Mouse (Mus musculus) CH12.LX (cell line): ENCODE measurements around the gene Dnajc10.

ENCODE experiments used
- CTCF ChIP-seq, 2 experiments: IDR thresholded peaks in 1 of 2; conservative IDR thresholded peaks in 1 of 2; 2 replicates each; pipeline ENCODE4 v1.5.1; 2011 to 2012; ENCODE audit warnings: low read depth in 2 of 2, low read length in 2 of 2, improper control_type of control experiment in 1 of 2, inconsistent platforms in 1 of 2, mild to moderate bottlenecking in 1 of 2, moderate library complexity in 1 of 2
- E2F4 ChIP-seq: IDR thresholded peaks from 2 replicates; pipeline ENCODE4 v1.6.1; 2011; ENCODE audit warnings: low read depth, low read length, improper control_type of control experiment; ENCODE audit not compliant: insufficient replicate concordance
- EP300 ChIP-seq: IDR thresholded peaks from 2 replicates; pipeline ENCODE4 v1.6.1; 2011; ENCODE audit warnings: low read length, improper control_type of control experiment
- KAT2A ChIP-seq: IDR thresholded peaks from 2 replicates; pipeline ENCODE4 v1.6.1; 2012; ENCODE audit warnings: low read length, improper control_type of control experiment, inconsistent platforms; ENCODE audit not compliant: insufficient replicate concordance
- MAX ChIP-seq: IDR thresholded peaks from 2 replicates; pipeline ENCODE4 v1.6.1; 2011; ENCODE audit warnings: low read length, improper control_type of control experiment
- MAZ ChIP-seq: IDR thresholded peaks from 2 replicates; pipeline ENCODE4 v1.6.1; 2012; ENCODE audit warnings: low read depth, mild to moderate bottlenecking, inconsistent platforms, low read length, improper control_type of control experiment, moderate library complexity
- MXI1 ChIP-seq: IDR thresholded peaks from 2 replicates; pipeline ENCODE4 v1.6.1; 2011; ENCODE audit warnings: mild to moderate bottlenecking, low read depth, low read length, improper control_type of control experiment
- NELFE ChIP-seq: IDR thresholded peaks from 2 replicates; pipeline ENCODE4 v1.6.1; 2011; ENCODE audit warnings: low read depth, low read length, improper control_type of control experiment
- POLR2A ChIP-seq: IDR thresholded peaks from 2 replicates; pipeline ENCODE4 v1.6.1; 2011; ENCODE audit warnings: low read depth, mild to moderate bottlenecking, improper control_type of control experiment, low read length
- RAD21 ChIP-seq: IDR thresholded peaks from 2 replicates; pipeline ENCODE4 v1.6.1; 2011; ENCODE audit warnings: low read depth, mild to moderate bottlenecking, low read length, improper control_type of control experiment, moderate library complexity
- RCOR1 ChIP-seq: conservative IDR thresholded peaks from 2 replicates; pipeline ENCODE4 v1.6.1; 2012; ENCODE audit warnings: low read depth, mild to moderate bottlenecking, inconsistent platforms, low read length, improper control_type of control experiment
- SMC3 ChIP-seq: IDR thresholded peaks from 2 replicates; pipeline ENCODE4 v1.6.1; 2011; ENCODE audit warnings: low read depth, low read length, improper control_type of control experiment
- TCF12 ChIP-seq: IDR thresholded peaks from 2 replicates; pipeline ENCODE4 v1.6.1; 2014; ENCODE audit warnings: low read depth, mild to moderate bottlenecking, inconsistent platforms, low read length, improper control_type of control experiment
- USF1 ChIP-seq: IDR thresholded peaks from 2 replicates; pipeline ENCODE4 v1.6.1; 2014; ENCODE audit warnings: low read depth, mild to moderate bottlenecking, inconsistent platforms, low read length, improper control_type of control experiment

- TF ChIP-seq MAX: no peak
- TF ChIP-seq EP300: no peak
- no peak for TF ChIP-seq E2F4
- TF ChIP-seq NELFE: no peak
- TF ChIP-seq MAZ: no peak
- no peak for TF ChIP-seq RCOR1
- TF ChIP-seq RAD21: no peak
- no peak for TF ChIP-seq TCF12
- TF ChIP-seq CTCF (conservative IDR thresholded peaks at IDR 0.05 in 1 of 2, IDR thresholded peaks at IDR 0.05 in 1 of 2; ENCODE audit: low read depth in 2 of 2, low read length in 2 of 2): no peak
- no peak for TF ChIP-seq MXI1
- TF ChIP-seq USF1: no peak
- no peak for TF ChIP-seq SMC3
- TF ChIP-seq POLR2A: no peak
- TF ChIP-seq KAT2A: no peak
Measured at GRCm38 (mm10) chr2:80379848-80380247, 64.6 kb downstream of the Dnajc10 start.
